Mouse (Mus musculus): ENCODE results near the gene Serpinf2. TPM values are rescaled to one million over a fixed set of nuclear protein-coding genes. Genes with fewer than 3 reads are reported as not detected.

Gene Serpinf2
- polyA plus RNA-seq, 1 experiment from 2014 or later = 0.95 TPM

DNA sequence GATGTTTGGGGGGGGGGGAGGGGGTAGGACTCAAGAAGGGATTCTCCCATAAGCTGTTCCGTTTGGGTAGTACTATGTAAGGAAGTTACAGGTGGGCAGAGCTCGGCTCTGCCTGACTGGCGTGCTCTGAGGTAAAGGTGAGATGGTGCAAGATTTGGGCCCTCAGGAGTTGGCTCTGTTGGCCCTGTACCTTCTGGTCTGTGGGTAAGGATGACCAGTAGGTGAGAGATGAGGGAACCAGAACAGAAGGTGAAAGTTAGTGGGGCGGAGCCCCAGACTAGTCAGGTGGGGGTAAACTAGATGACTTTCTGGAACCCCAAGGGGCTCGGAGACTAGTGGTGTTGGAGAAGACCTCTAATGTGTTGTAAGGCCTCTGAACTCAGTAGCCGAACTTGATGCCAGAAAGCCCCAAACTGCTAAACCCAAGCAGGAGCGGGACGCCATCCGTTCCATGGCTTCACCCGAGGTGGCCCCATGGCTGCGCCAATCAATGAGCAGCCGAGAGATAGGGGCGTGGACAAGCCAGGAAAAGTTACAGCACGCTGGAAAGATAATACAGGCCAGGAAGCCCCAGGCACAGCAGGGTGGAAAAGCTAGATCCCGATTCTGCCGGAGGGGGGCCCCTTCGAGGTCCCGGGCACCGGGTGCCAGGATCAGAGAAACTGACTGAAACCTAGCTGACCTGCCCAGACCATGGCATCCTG lies 28.3 kb upstream of the Serpinf2 start:
- ATAC-seq (ENCODE audit: low read depth) = peak; percentile 81
- peak overlapping the region; percentile 49 for H3K4me3 ChIP-seq (ENCODE audit: low read length)
- H3K9me3 ChIP-seq (ENCODE audit: control insufficient read depth, low read length) = peaks cover 4% of the 10 kb centered on the region
- H3K4me2 ChIP-seq (ENCODE audit: low read depth, low read length) = peak overlapping the region; percentile 65
- peaks cover 5% of the 10 kb centered on the region; the same call in 1 of the 2 replicates for H3K36me3 ChIP-seq (ENCODE audit: control insufficient read depth, insufficient read depth, low read length)
- H3K27ac ChIP-seq (ENCODE audit: low read length) = no peak overlapping the region
- H3K27me3 ChIP-seq (ENCODE audit: control insufficient read depth, insufficient read depth, low read depth, low read length) = no peaks in the 10 kb centered on the region
- H3K4me1 ChIP-seq (replicated peaks; ENCODE audit: control insufficient read depth, insufficient read depth, low read length) = peaks cover 14% of the 10 kb centered on the region
- H3K9ac ChIP-seq (ENCODE audit: low read length) = peak overlapping the region; percentile 73
- WGBS = 16% methylated on average over 19 of the region's 19 CpGs

DNA sequence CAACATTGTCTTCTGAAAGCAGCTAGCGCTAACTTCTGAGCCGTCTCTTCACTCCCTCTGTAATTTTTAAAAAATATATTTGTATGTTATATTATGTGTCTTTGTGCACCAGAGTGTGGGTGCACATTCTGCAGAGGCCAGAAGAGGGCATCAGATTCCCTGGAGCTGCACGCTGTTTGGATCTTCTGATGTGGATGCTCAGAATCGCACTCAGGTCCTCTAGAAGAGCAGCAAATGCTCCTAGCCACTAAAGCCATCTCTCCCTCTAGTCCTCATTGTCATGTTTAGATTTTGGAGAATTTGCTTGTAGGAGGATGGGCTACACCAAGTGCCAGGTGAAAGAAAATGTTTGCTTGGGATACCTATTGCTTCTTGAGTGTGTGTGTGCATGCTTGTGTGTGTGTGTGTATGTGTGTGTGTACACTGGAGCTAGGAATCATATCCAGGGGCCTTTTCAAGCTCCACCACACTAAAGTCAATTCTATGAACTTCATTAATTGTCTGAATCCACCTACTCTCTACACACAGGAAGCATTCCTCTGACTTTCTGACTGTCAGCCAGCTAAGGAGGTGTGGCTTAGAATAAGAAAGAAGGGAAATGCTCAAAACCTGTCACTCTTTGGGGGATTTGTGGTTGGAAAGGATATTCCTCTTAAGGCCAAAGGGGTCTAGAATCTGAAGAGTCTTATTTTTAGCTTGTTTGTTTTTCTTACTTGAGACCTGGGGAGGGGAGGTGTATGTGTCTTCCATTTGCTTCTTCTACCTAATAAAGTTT lies 27.5 kb upstream of the Serpinf2 start:
- H3K4me3 ChIP-seq (ENCODE audit: low read length) = no peak overlapping the region
- 98% methylated on average over 4 of the region's 4 CpGs for WGBS
- peaks cover 4% of the 10 kb centered on the region for H3K9me3 ChIP-seq (ENCODE audit: control insufficient read depth, low read length)
- no peak for ATAC-seq (ENCODE audit: low read depth)
- H3K27me3 ChIP-seq (ENCODE audit: control insufficient read depth, insufficient read depth, low read depth, low read length) = no peaks in the 10 kb centered on the region
- no peak overlapping the region for H3K9ac ChIP-seq (ENCODE audit: low read length)
- peaks cover 5% of the 10 kb centered on the region; the same call in 1 of the 2 replicates for H3K36me3 ChIP-seq (ENCODE audit: control insufficient read depth, insufficient read depth, low read length)
- no peak overlapping the region; the same call in 1 of the 2 replicates for H3K4me2 ChIP-seq (ENCODE audit: low read depth, low read length)
- H3K4me1 ChIP-seq (replicated peaks; ENCODE audit: control insufficient read depth, insufficient read depth, low read length) = peaks cover 21% of the 10 kb centered on the region
- H3K27ac ChIP-seq (ENCODE audit: low read length) = no peak overlapping the region

DNA sequence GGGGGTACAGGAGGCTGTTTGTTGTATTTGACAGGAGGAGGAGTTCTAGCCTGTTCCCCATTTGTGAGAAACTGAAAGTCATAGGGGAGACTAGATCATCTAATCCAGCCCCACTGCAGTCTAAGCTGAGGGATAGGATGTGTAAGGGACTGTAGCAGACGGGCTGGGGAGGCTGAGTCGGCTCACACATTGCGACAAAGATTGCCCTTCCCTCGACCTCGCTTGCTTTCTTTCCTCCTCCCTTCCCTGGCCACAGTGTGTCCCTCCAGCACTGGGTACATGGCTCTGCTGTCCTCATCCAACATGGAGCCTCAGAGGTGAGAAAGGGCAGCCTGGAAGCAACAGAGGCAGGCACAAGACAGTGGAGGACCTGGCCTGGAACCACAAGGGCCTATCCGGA lies 25.7 kb upstream of the Serpinf2 start:
- Histone ChIP-seq H3K4me3 (ENCODE audit: low read length) (no peak overlapping the region), H3K27ac (ENCODE audit: low read length) (no peak overlapping the region), H3K4me2 (ENCODE audit: low read depth, low read length) (no peak overlapping the region), H3K9me3 (ENCODE audit: control insufficient read depth, low read length) (peaks cover 4% of the 10 kb centered on the region), H3K27me3 (ENCODE audit: control insufficient read depth, insufficient read depth, low read depth, low read length) (no peaks in the 10 kb centered on the region), H3K36me3 (ENCODE audit: control insufficient read depth, insufficient read depth, low read length) (peaks cover 5% of the 10 kb centered on the region; the same call in 1 of the 2 replicates), H3K4me1 (replicated peaks; ENCODE audit: control insufficient read depth, insufficient read depth, low read length) (peaks cover 24% of the 10 kb centered on the region), H3K9ac (ENCODE audit: low read length) (no peak overlapping the region)
- 87% methylated on average over 6 of the region's 6 CpGs for WGBS
- no peak for ATAC-seq (ENCODE audit: low read depth)

DNA sequence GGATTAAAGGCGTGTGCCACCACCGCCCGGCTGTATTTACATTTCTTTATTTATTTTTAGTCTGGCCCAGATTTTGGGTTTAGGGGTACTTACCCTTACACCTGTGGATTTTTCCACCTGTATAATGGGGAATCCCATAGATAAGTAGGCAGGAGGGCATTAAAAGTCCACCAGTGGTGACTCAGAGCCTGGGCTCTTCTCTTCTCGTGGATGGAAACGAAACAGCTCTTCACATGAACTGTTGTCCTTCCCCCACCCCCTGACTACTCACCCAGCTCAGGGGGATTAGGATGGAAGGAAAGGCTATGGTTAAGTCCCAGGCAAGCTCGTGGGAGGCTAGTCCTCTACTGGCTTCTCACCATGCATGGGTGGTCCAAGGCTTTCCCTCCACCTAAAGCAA lies 25.0 kb upstream of the Serpinf2 start:
- no peak overlapping the region for H3K9ac ChIP-seq (ENCODE audit: low read length)
- no peak overlapping the region for H3K4me3 ChIP-seq (ENCODE audit: low read length)
- H3K36me3 ChIP-seq (ENCODE audit: control insufficient read depth, insufficient read depth, low read length) = peaks cover 5% of the 10 kb centered on the region; the same call in 1 of the 2 replicates
- no peak overlapping the region for H3K4me2 ChIP-seq (ENCODE audit: low read depth, low read length)
- H3K27me3 ChIP-seq (ENCODE audit: control insufficient read depth, insufficient read depth, low read depth, low read length) = no peaks in the 10 kb centered on the region
- H3K9me3 ChIP-seq (ENCODE audit: control insufficient read depth, low read length) = peaks cover 4% of the 10 kb centered on the region
- peaks cover 30% of the 10 kb centered on the region for H3K4me1 ChIP-seq (replicated peaks; ENCODE audit: control insufficient read depth, insufficient read depth, low read length)
- ATAC-seq (ENCODE audit: low read depth) = no peak
- no peak overlapping the region for H3K27ac ChIP-seq (ENCODE audit: low read length)
- WGBS = 84% methylated on average over 6 of the region's 6 CpGs

DNA sequence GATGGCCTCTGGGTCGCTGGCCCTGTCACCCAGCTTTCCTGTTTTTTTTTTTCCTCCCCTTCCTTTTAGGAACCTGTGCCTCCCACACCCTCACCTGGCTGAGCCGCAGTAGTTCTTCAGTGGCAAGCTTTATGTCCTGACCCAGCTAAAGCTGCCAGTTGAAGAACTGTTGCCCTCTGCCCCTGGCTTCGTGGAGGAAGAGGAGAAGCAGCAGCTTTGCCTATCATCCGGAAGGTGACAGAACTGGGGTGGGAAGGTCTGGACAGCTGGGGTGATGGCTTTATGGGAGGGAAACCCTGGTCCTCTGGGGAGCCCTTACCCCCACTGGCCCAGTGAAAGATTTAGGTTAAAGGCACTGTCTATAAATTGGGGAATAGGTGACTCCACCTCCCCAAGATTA lies 24.2 kb upstream of the Serpinf2 start:
- WGBS = 42% methylated on average over 4 of the region's 4 CpGs
- H3K27ac ChIP-seq (ENCODE audit: low read length) = peak overlapping the region; percentile 69
- peaks cover 4% of the 10 kb centered on the region for H3K9me3 ChIP-seq (ENCODE audit: control insufficient read depth, low read length)
- no peak for ATAC-seq (ENCODE audit: low read depth)
- no peak overlapping the region for H3K9ac ChIP-seq (ENCODE audit: low read length)
- peaks cover 5% of the 10 kb centered on the region; the same call in 1 of the 2 replicates for H3K36me3 ChIP-seq (ENCODE audit: control insufficient read depth, insufficient read depth, low read length)
- no peaks in the 10 kb centered on the region for H3K27me3 ChIP-seq (ENCODE audit: control insufficient read depth, insufficient read depth, low read depth, low read length)
- H3K4me1 ChIP-seq (replicated peaks; ENCODE audit: control insufficient read depth, insufficient read depth, low read length) = peaks cover 33% of the 10 kb centered on the region
- no peak overlapping the region for H3K4me3 ChIP-seq (ENCODE audit: low read length)
- no peak overlapping the region for H3K4me2 ChIP-seq (ENCODE audit: low read depth, low read length)

DNA sequence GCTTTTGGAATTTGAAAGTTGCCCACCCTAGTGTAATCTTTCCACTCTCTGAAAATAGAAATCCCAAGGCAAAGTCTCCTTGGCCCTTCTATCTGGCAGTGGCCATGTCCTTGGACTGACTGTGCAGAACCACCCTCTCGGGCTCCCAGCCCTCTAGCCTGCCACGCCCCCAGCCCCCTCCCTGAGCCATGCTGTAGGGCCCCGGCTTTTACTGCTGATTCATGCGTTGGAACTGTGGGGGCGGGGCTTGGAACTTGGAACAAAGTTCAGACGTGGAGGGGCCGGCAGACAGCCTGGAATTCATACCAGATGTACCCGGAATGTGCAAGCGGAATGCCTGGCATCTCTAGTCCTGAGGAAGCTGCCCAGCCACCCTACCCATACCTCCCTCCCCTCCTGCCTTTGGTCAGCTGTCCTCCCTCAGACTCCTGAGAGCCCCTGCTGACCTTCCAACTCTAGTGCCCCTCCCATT lies 23.5 kb upstream of the Serpinf2 start:
- Histone ChIP-seq H3K27me3 (ENCODE audit: control insufficient read depth, insufficient read depth, low read depth, low read length) (no peaks in the 10 kb centered on the region), H3K36me3 (ENCODE audit: control insufficient read depth, insufficient read depth, low read length) (peaks cover 5% of the 10 kb centered on the region; the same call in 1 of the 2 replicates), H3K4me2 (ENCODE audit: low read depth, low read length) (peak overlapping the region; percentile 98), H3K4me1 (replicated peaks; ENCODE audit: control insufficient read depth, insufficient read depth, low read length) (peaks cover 33% of the 10 kb centered on the region), H3K27ac (ENCODE audit: low read length) (peak overlapping the region; percentile 69), H3K9ac (ENCODE audit: low read length) (peak overlapping the region; percentile 73), H3K9me3 (ENCODE audit: control insufficient read depth, low read length) (peaks cover 4% of the 10 kb centered on the region), H3K4me3 (ENCODE audit: low read length) (peak overlapping the region; percentile 84)
- ATAC-seq (ENCODE audit: low read depth) = peak; percentile 33
- WGBS = 1% methylated on average over 9 of the region's 9 CpGs

DNA sequence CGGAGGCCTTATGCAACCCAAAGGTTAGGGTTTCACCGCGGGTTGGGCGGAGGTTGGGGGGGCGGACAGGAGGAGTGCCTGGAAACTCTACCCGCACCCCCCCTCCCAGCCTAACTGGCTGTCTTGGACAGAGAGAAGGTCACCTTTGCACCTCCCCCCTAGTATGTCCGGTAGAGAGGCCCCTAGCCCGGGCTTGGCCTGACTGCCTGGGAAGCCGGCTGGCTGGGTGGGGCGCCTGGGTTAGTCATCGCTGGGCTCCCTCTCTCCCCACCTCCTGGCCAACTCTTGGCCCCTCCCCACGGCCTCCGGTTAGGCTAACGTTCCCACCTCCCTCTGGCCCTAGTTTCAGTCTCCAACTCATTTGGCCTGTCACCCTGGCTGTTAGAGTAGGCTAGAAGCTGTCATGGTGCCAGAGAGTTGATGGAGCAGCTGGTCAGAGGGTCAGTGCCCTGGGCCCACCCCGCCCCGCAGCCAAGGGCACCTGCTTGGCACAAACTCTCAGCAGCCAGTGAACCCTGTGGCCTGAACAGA lies 22.9 kb upstream of the Serpinf2 start:
- WGBS = 3% methylated on average over 14 of the region's 16 CpGs
- Histone ChIP-seq H3K9me3 (ENCODE audit: control insufficient read depth, low read length) (peaks cover 4% of the 10 kb centered on the region), H3K4me3 (ENCODE audit: low read length) (peak overlapping the region; percentile 84), H3K9ac (ENCODE audit: low read length) (peak overlapping the region; percentile 73), H3K27me3 (ENCODE audit: control insufficient read depth, insufficient read depth, low read depth, low read length) (no peaks in the 10 kb centered on the region), H3K4me2 (ENCODE audit: low read depth, low read length) (peak overlapping the region; percentile 98), H3K27ac (ENCODE audit: low read length) (peak overlapping the region; percentile 69), H3K36me3 (ENCODE audit: control insufficient read depth, insufficient read depth, low read length) (peaks cover 5% of the 10 kb centered on the region; the same call in 1 of the 2 replicates), H3K4me1 (replicated peaks; ENCODE audit: control insufficient read depth, insufficient read depth, low read length) (peaks cover 30% of the 10 kb centered on the region)
- no peak for ATAC-seq (ENCODE audit: low read depth)

DNA sequence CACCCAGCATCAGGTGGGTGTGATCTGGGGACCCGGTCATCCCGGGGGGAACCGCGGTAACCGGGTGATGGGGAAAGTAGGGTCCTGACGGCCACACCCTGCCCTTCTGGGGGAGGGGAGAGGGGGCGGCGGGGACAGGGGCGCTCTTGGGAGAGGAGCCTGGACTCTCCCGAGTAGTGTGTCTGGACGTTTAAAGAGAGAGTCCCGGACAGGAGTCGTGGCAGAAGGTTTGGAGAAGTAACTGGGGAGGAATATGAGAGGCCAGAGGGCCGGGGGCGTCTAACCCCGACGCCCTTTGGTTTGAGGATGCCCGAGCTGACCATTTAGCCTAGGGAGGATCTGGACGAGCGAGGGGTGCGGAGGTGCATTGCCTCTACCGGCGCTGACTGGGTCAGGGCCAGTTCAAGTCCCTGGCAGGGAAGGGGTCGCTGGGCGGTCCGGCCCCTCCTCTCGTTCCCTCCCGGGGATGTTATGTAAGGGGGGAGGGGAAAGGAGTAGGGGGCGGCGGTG lies 22.4 kb upstream of the Serpinf2 start:
- Histone ChIP-seq H3K4me3 (ENCODE audit: low read length) (peak overlapping the region; percentile 84), H3K9me3 (ENCODE audit: control insufficient read depth, low read length) (peaks cover 3% of the 10 kb centered on the region), H3K27me3 (ENCODE audit: control insufficient read depth, insufficient read depth, low read depth, low read length) (no peaks in the 10 kb centered on the region), H3K4me1 (replicated peaks; ENCODE audit: control insufficient read depth, insufficient read depth, low read length) (peaks cover 30% of the 10 kb centered on the region), H3K4me2 (ENCODE audit: low read depth, low read length) (peak overlapping the region; percentile 98), H3K36me3 (ENCODE audit: control insufficient read depth, insufficient read depth, low read length) (peaks cover 4% of the 10 kb centered on the region; the same call in 1 of the 2 replicates), H3K27ac (ENCODE audit: low read length) (peak overlapping the region; percentile 69), H3K9ac (ENCODE audit: low read length) (peak overlapping the region; percentile 73)
- ATAC-seq (ENCODE audit: low read depth) = peak; percentile 1; the same call in 1 of the 2 replicates
- 1% methylated on average over 30 of the region's 30 CpGs for WGBS
